Mouse (Mus musculus) spleen, embryonic (tissue): Measurements from ENCODE around the gene Hist1h3g.
"Not testable (repeated sequence)": the region's sequence is repeated elsewhere in the genome, so short reads cannot be mapped to it uniquely, and the experiment has no call there.

Experiments
- CTCF ChIA-PET: fragments of 350-600 bp; sonication (Branson Sonifier 250); formaldehyde crosslinking; loops from one replicate; lab custom pipeline; 2022; lab: Charles Lee

The Hist1h3g gene

DNA sequence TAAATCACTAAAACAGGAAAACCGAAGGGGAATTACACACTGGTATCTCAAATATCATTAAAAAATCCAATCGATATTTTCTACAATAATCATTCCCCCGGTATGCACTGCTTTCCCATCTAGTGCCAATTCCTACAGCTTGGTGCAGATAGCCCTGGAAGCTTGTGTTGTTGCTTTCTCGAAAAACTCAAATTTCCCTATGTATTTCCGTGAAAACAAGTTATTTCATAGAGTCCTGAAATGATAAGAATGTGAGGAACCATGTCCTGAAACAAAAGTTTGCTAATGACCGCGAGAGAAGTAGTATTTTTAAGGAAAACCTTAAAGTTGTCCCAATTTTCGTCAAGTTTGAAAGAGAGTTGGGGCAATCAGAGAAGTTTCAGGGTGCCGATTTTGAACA, 19.2 kb downstream of the Hist1h3g start:
- CTCF ChIA-PET = interaction anchor here (0.7 to 1.6 kb wide), 2 partner anchors 10 to 17 kb away, joined by 3 to 4 read pairs; no protein-coding TSS in a partner anchor

DNA sequence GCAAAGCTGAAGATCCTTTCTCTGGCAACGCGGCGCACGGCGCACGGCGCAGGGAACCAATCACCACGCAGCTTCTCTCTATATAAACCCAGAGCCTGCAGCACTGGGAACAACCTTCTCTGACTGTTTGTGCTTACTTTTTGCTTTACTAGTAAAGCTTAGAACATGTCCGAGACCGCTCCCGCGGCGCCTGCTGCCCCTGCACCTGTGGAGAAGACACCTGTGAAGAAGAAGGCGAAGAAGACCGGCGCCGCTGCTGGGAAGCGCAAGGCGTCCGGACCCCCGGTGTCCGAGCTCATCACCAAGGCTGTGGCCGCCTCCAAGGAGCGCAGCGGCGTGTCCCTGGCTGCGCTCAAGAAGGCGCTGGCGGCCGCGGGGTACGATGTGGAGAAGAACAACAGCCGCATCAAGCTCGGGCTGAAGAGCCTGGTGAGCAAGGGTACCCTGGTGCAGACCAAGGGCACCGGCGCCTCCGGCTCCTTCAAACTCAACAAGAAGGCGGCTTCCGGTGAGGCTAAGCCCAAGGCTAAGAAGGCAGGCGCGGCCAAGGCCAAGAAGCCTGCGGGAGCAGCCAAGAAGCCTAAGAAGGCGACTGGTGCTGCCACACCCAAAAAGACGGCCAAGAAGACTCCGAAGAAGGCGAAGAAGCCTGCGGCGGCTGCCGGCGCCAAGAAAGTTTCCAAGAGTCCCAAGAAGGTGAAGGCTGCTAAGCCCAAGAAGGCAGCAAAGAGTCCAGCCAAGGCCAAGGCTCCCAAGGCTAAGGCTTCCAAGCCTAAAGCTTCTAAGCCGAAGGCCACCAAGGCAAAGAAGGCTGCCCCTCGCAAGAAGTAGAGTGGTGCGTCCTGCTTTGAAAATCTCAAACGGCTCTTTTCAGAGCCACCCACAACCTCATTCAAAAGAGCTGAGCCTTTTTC, 20.0 kb downstream of the Hist1h3g start:
- CTCF ChIA-PET = interaction anchor here (0.7 to 1.1 kb wide), 2 partner anchors 9 to 12 kb away, joined by 3 to 4 read pairs; partner anchors contain the start of genes Hist1h2bh and Hist1h3f

DNA sequence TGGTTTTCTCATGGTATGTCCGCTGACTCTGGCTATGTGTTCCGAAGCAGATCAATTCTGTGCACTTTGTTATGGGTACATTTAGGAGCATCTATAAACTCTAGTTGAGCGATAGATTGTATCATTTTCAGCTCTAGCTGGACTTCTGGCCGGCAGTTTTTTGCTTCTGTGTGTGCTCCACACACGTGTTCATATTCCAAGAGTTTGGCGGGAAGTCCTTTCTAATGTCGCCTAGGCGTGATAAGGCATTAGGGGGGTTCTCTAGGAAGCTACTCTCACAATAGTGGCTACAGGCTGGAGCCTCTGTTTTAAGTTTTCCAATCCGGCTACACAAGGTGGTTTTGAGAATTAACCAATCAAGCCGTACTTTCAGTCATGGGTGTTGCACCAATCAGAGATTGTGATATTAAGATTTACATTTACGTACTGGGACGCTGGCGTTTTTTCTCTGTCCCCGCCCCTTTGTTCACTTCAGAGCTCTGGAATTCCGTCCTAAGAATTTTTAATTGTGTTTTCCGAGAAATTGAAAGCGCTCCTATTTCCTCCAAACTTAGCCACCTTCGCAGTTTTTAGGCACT, 20.7 kb downstream of the Hist1h3g start:
- CTCF ChIA-PET = interaction anchor here (0.6 to 1.1 kb wide), 2 partner anchors 12 to 179 kb away, joined by 4 to 6 read pairs; partner anchors contain the start of genes Hist1h2bh and Hist1h3f

DNA sequence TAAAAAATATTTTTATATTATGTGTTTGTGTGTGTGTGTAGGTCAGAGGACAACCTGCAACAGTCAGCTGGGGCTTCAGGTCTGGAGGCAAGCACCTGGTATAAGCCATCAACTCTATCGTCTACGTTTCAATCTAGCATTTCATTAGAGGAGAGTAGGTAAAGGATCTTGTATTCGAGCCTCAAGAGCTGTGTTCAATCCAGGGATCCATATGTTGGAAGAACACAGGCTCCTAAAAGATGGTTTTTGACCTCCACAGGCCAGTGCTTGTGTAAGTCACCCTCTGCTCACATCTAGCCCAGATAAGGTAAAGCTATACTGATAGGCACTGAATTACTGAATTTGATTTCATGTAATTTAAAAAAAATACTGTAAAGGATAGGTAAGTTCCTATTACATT, 21.7 kb downstream of the Hist1h3g start:
- CTCF ChIA-PET = no interaction called here

DNA sequence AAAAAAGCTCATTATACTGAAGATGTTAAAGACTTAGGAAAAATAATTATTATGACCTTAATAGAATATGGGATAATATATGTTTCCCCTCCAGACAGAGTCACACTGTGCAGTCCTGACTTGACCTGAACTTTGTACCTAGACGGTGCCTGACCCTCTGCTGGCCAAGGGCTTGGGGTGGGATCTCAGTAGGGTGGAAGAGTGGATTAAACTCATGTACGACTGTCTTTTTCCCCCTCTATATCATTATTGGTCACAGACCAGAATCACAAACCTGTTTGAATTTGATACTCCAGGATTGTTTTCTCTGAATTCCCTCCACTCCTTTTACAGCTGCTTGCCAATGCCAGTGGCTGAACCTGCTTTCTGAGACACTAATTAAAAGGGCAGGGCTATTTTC, 25.5 kb downstream of the Hist1h3g start:
- CTCF ChIA-PET = interaction anchor here (0.6 kb wide), 4 partner anchors 9 to 1523 kb away, joined by 3 to 6 read pairs (median 3); no protein-coding TSS in a partner anchor

DNA sequence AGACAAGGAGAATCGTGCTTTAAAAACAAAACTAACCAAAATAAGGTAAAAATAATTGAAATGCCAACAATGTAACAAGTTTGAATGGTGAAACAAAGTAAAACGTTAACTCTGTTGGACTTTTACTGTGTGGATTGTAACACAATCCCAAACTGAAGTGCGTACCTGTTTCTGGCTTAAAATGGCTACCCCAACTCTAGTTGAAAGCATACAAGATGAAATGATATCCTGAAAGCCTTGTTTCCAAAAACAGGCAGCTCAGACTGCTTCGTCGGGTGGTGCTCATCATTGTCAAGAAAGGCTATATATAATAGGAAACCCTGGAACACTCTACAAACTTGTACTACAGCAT, 26.3 kb downstream of the Hist1h3g start:
- CTCF ChIA-PET = not testable (repeated sequence)

DNA sequence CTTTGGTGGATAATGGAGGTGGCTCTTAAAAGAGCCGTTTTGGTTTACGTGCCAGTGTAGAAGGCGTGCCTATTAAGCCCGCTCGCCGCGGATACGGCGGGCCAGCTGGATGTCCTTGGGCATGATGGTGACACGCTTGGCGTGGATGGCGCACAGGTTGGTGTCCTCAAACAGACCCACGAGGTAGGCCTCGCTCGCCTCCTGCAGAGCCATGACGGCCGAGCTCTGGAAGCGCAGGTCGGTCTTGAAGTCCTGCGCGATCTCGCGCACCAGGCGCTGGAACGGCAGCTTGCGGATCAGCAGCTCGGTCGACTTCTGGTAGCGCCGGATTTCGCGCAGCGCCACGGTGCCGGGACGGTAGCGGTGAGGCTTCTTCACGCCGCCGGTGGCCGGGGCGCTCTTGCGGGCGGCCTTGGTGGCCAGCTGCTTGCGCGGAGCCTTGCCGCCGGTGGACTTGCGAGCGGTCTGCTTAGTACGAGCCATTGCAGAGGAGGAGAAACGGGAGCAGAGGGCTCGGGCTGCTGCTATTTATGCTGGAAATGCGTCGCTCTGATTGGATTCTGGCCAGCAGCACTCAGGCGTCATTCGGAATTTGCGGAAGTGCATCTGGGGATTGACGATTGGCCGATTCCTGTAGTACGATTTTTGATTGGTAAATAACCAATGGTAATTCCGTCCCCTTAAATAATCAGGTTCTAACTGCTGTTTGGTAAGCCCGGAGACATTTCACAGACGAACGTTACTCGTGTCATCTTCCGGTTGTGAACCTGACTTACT, 26.8 kb downstream of the Hist1h3g start, which contains the start of gene Hist1h3e:
Gene Hist1h3e, minus strand, starts transcription at position 487 of the 777 bp plus-strand sequence.
- CTCF ChIA-PET = not testable (repeated sequence)

DNA sequence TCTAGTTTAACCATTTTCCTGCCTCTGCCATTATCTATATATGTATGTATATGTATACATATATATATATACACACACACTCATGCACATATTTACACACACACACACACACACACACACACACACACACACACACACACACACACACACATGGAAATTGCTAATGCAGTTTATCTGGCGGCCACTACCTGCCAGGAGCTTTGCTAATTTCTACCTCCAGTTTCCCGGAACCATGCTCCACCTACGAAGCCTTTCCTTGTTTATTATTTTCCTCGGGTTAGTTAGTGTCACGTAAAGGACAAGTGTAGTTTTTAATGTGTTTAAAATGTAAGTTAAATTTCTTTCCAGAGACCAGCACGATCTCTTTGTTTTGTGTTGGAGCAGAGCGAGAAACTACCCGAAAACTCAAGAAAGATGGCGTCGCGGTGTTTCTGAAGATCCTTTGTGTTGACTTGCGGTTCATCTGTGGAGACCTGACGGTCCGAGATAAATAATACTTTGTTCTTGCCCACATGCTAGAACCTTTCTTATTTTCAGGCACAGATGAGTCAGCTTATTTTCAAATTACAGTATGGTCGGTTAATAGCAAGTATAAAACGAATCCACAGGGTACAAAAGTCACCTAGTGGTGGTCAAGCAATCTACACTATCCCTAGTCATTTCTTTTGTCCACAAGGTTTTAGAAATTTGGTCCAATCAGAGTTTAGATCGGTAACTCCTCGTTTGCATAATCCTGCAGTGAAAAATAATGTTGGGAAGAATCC, 27.7 kb downstream of the Hist1h3g start:
- CTCF ChIA-PET = interaction anchor here (0.5 to 0.7 kb wide), 4 partner anchors 13 to 161 kb away, joined by 3 to 7 read pairs (median 4); no protein-coding TSS in a partner anchor

DNA sequence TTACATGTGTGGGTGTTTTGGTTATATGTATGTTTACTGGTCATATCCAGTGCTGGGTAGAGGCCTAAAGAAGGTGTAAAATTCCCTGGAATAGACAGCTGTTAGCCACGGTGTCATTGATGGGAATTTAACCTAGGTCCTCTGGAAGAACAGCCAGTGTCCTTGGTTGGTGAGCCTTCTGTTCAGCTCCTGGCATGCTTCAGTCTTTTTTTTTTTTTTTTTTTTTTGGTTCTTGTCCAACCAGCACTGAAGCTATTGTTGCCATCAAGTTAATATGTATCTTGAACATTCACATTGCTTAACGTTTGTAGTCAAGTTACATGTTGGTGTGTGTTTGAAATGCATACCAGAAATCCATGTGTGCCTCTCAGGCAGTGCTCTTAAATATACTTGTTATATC, 29.3 kb downstream of the Hist1h3g start:
- CTCF ChIA-PET = interaction anchor here (0.6 to 0.9 kb wide), 3 partner anchors 10 to 44 kb away, joined by 3 to 4 read pairs (median 3); no protein-coding TSS in a partner anchor

DNA sequence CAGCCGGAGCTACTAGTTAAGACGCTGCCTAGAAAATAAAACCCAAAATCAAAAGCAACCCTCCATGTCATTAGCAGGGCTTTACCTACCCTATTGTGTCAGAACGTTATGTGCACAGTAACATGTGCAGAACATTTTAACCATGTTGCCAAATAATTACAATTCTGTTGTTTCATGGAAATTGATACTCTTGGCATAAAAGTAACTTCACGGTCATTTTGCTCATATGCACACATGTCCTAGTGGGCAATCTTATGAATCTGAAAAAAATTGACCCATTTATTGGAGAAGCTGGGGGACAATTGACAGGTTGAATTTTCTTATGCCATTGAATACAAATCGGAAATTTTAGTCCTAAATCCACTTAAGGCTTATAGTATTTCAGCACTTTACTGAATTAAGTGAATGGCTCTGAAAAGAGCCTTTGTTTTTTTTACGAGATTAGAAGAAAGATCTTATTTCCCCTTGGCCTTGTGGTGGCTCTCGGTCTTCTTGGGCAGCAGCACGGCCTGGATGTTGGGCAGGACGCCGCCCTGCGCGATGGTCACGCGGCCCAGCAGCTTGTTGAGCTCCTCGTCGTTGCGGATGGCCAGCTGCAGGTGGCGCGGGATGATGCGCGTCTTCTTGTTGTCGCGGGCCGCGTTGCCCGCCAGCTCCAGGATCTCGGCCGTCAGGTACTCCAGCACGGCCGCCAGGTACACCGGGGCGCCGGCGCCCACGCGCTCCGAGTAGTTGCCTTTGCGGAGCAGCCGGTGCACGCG, 35.2 kb downstream of the Hist1h3g start:
- CTCF ChIA-PET = not testable (repeated sequence)

DNA sequence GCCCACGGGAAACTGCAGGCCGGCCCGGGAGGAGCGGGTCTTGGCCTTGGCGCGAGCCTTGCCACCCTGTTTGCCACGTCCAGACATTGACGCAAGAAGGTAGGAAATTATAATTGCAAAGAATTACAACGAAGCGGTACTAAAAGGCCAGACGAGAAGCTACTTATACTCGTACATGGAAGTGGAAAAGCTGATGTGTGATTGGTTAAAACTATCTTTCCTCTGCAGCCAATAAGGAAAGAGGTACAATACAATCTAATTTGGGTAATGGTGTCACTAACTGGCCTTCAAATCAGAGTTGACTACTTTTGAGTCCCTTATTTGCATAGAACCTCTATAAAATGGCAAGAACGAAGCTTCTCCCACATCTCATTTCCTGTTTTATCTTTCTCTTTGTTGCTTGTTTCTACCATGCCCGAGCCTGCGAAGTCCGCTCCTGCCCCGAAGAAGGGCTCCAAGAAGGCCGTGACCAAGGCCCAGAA, 35.8 kb downstream of the Hist1h3g start, which contains the start of the genes Hist1h2ae and Hist1h2bg:
Gene Hist1h2ae, minus strand, starts transcription at position 199 of the 482 bp plus-strand sequence.
Gene Hist1h2bg, plus strand, starts transcription at position 375 of the 482 bp plus-strand sequence.
- CTCF ChIA-PET = no interaction called here

DNA sequence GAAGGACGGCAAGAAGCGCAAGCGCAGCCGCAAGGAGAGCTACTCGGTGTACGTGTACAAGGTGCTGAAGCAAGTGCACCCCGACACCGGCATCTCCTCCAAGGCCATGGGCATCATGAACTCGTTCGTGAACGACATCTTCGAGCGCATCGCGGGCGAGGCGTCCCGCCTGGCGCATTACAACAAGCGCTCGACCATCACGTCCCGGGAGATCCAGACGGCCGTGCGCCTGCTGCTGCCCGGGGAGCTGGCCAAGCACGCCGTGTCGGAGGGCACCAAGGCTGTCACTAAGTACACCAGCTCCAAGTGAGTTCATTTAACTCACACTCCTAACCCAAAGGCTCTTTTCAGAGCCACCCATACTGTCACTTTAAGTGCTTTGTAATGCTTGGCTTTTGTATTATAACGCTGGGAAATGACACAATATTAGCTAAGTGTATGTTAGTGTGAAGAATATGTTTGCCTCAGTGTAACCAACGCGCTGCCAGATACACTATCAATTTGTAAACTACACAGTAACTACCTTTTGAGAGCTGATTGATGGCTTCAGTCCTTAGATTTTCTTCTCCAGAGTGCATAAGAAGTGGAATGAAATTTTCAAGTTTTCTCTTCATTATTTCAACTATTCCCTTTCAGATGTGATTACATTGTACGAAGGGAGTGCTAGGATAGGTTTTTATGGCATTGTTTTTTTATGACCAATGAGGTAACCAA, 36.4 kb downstream of the Hist1h3g start:
- CTCF ChIA-PET = not testable (repeated sequence)

DNA sequence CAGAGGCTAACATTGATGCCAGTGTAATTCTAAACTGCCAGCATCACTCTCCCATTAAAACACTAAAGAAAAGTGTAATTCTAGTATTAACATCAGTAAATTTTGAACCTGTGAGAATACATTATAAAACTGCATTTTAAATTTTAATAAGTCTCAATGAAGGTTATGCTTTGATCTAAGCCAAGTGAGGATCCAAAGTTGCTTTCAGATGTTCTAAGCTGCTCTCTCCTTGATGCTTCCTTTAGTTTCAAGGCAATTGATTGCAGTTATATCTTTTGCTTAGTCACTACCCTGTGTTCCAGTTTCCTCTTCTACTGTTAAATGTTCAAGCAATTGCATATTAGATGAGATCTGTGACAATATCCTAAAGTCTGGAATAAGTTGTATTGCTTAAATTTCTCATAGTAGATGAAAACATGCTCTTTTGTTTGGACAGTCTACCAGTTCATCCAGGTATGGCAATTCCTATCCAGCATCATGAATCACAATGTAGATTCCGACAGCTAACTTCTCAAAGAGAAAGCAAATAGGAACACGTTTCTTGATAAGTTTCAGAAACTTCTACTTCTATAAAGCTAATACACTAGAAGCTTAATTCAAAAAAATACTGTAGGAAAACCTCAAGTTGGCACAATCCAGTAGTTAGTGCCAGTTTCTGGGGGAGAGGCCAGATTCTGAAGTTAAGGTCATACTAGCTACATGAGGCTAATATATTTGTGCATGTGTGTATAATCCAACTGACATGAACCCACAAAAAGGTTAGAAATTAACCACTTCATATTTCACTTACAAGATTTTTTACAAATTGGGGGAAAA, 37.2 kb downstream of the Hist1h3g start:
- CTCF ChIA-PET = no interaction called here

DNA sequence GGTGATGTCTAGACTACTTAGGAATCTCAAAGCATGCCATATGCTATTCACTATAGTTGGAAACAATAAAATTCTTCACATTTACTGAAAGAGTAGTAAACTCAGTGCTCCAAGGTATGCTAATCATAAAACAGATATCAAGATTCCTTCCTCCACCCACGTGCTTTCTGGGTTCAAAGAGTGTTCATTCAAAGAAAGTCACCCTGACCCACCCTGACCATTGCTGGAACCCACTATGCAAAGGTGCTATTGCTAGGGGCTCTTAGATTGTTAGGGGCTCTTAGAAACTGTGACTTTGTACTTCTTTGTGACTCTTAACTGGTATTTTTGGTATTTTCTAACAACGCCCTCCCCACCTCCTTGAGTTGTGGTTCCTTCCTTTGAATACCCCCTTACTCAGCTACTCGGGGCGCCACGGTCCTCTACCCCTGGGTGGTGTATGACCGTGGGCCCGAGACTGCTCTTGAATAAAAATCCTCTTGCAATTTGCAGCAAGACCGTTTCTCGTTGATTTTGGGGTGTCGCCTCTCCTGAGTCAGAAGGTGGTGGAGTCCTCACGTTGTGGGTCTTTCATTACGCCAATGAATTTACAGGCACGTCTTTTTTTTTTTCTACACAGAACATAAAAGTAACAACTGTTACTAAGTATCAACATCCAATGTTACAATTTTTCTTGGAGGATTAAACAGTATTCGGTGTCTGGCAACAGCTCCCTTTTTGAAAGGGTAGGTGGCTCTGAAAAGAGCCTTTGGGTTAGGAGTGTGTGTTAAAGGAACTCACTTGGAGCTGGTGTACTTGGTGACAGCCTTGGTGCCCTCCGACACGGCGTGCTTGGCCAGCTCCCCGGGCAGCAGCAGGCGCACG, 38.0 kb downstream of the Hist1h3g start:
- CTCF ChIA-PET = not testable (repeated sequence)

DNA sequence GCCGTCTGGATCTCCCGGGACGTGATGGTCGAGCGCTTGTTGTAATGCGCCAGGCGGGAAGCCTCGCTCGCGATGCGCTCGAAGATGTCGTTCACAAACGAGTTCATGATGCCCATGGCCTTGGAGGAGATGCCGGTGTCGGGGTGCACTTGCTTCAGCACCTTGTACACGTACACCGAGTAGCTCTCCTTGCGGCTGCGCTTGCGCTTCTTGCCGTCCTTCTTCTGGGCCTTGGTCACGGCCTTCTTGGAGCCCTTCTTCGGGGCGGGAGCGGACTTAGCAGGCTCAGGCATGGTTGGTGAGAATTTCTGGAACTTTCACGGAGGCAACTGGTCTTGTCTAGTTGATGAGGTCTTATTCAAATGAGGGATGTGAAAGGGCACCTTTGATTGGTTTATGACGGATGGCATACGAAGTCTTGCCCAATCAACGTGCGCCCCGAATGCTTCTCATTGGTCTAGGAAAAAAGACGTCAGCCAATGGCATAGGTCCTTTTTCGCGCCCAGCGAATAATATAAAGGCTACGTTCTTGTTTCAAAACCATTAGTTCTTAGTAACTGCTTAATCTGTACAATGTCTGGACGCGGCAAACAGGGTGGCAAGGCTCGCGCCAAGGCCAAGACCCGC, 38.8 kb downstream of the Hist1h3g start, which contains the start of the genes Hist1h2bf and Hist1h2ad:
Gene Hist1h2bf, minus strand, starts transcription at position 299 of the 627 bp plus-strand sequence.
Gene Hist1h2ad, plus strand, starts transcription at position 484 of the 627 bp plus-strand sequence.
- CTCF ChIA-PET = not testable (repeated sequence)

DNA sequence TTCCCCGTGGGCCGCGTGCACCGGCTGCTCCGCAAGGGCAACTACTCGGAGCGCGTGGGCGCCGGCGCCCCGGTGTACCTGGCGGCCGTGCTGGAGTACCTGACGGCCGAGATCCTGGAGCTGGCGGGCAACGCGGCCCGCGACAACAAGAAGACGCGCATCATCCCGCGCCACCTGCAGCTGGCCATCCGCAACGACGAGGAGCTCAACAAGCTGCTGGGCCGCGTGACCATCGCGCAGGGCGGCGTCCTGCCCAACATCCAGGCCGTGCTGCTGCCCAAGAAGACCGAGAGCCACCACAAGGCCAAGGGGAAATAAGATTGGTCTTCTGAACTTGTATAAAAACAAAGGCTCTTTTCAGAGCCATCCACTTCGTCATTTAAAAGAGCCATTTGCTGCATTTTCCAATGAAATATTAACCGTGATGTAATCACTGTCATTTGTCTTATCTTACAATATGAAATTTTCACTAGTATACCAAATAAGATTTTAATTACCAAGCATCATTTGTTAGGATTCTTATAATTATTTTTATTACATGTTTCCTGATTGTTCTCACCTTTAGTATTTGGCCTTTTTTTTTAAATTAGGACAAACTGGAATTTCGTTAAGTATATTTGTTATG, 39.4 kb downstream of the Hist1h3g start:
- CTCF ChIA-PET = not testable (repeated sequence)
